Mouse (Mus musculus): Measurements from ENCODE around the gene Fam185a.

DNA sequence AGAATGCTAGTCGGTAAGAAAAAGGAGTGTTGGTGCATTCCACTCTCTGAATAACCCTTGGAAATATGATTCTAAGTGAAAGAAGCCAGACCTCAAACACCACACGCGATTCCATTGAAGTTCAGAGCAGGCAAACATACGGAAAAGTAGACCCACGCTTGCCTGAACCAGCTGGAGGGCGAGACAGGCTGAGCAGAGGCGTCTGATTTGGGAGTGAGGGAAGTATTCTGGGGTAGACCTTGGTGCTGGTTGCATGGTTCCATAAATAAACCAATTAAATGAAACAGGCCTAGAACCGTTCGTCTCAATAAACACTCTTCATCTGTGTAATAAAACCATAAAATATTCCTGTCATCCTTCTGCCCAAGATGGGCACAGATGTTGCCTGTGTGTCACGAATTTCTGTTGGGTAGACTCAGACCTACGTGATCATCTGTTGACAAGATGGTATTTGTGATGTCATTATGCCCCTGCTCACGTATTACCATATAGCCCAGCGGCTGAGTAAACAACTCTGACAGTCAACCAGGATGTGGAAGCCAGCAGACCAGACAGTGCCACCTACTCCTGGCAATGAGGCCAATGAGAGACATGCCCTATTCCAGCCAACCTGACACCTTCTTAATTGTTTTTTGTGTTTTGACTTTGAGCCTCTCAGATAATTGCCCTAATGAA, 78.3 kb downstream of the Fam185a start:
- no peak for TF ChIP-seq CTCF (IDR thresholded peaks at IDR 0.05; ENCODE audit: control insufficient read depth, insufficient read depth, insufficient read length)
- peak; percentile 60 for TF ChIP-seq MYOD1 (IDR thresholded peaks at IDR 0.05; ENCODE audit: control insufficient read depth, insufficient read length, low read depth)
- TF ChIP-seq MYOG (IDR thresholded peaks at IDR 0.05; ENCODE audit: control insufficient read depth, extremely low read depth, insufficient read length), result no peak
- no peak for TF ChIP-seq CEBPB (IDR thresholded peaks at IDR 0.05; ENCODE audit: low read depth)
